Mouse (Mus musculus) hindlimb bud, embryonic 11.5 days (tissue): ENCODE data around the gene Gpr137b.
"Not testable (repeated sequence)": the region's sequence is repeated elsewhere in the genome, so short reads cannot be mapped to it uniquely, and the experiment has no call there.

Source experiments
- DNase-seq: peaks from one replicate; pipeline ENCODE4 v3.0.0-alpha.2; 2012; ENCODE audit warnings: low read depth, low spot score; ENCODE audit errors: extremely low spot score

Gpr137b gene

GRCm38 (mm10) chr13:13393228-13394095, at the start of gene Gpr137b:
Gene Gpr137b, minus strand, starts transcription at chr13:13394014.
- not testable (repeated sequence) for DNase-seq

GRCm38 (mm10) chr13:13438112-13438953, 44.5 kb upstream of the Gpr137b start:
- DNase-seq = not testable (repeated sequence)

- DNase-seq = not testable (repeated sequence)
Observed at GRCm38 (mm10) chr13:13437460-13438015, 43.7 kb upstream of the Gpr137b start, which contains the start of gene Nid1. Gene Nid1, plus strand, starts transcription at chr13:13437551.

- not testable (repeated sequence) for DNase-seq
Observed at GRCm38 (mm10) chr13:13436161-13436560, 42.3 kb upstream of the Gpr137b start.

- not testable (repeated sequence) for DNase-seq
Observed at GRCm38 (mm10) chr13:13423301-13423700, 29.5 kb upstream of the Gpr137b start.

GRCm38 (mm10) chr13:13418859-13419258, 25.0 kb upstream of the Gpr137b start:
- not testable (repeated sequence) for DNase-seq

- not testable (repeated sequence) for DNase-seq
Observed at GRCm38 (mm10) chr13:13416007-13416337, 22.2 kb upstream of the Gpr137b start.

GRCm38 (mm10) chr13:13415120-13416006, 21.5 kb upstream of the Gpr137b start:
- not testable (repeated sequence) for DNase-seq

- DNase-seq = no peak
Observed at GRCm38 (mm10) chr13:13414206-13414605, 20.4 kb upstream of the Gpr137b start.

- DNase-seq = not testable (repeated sequence)
Observed at GRCm38 (mm10) chr13:13405511-13405910, 11.7 kb upstream of the Gpr137b start.

GRCm38 (mm10) chr13:13404517-13405155, 10.8 kb upstream of the Gpr137b start:
- DNase-seq = not testable (repeated sequence)

- not testable (repeated sequence) for DNase-seq
Observed at GRCm38 (mm10) chr13:13403839-13404238, 10.0 kb upstream of the Gpr137b start.

GRCm38 (mm10) chr13:13403366-13403765, 9.6 kb upstream of the Gpr137b start:
- not testable (repeated sequence) for DNase-seq

- DNase-seq = not testable (repeated sequence)
Observed at GRCm38 (mm10) chr13:13402818-13403217, 9.0 kb upstream of the Gpr137b start.

GRCm38 (mm10) chr13:13400851-13401250, 7.0 kb upstream of the Gpr137b start:
- not testable (repeated sequence) for DNase-seq

GRCm38 (mm10) chr13:13394096-13394395, 232 bp upstream of the Gpr137b start:
- not testable (repeated sequence) for DNase-seq

- DNase-seq = not testable (repeated sequence)
Observed at GRCm38 (mm10) chr13:13378168-13378859, 15.5 kb downstream of the Gpr137b start.

- DNase-seq = no peak
Observed at GRCm38 (mm10) chr13:13377180-13377579, 16.6 kb downstream of the Gpr137b start.

- DNase-seq = not testable (repeated sequence)
Observed at GRCm38 (mm10) chr13:13373965-13374364, 19.8 kb downstream of the Gpr137b start.
